In genomic region chr7:100494415-100494831, GRCm38 (mm10) we compare ENCODE assay signal across 8 mouse cellular contexts. TPM values are rescaled to one million over a fixed set of nuclear protein-coding genes. Genes with fewer than 3 reads are reported as not detected.
A peak's percentile ranks its signal among the peaks of the same experiment; 100 is the strongest.
DNase-seq lines count a peak whose midpoint lies in the region; ATAC-seq and TF ChIP-seq lines count a peak whose summit lies in the region.

No protein-coding gene starts in this region.

- H3K36me3 ChIP-seq in neural tube, embryonic 11.5 days (ENCODE audit: control insufficient read depth, insufficient read depth, low read length) = no peaks in the 10 kb centered on the region
- no peaks in the 10 kb centered on the region for H3K36me3 ChIP-seq in forebrain, postnatal 0 days (ENCODE audit: insufficient read depth)
- H3K36me3 ChIP-seq in liver, embryonic 15.5 days (replicated peaks) = peaks cover 55% of the 10 kb centered on the region
- H3K36me3 ChIP-seq in thymus, adult 2 months (ENCODE audit: control insufficient read depth, insufficient read depth, low read length) = peaks cover 35% of the 10 kb centered on the region

- peaks cover 20% of the 10 kb centered on the region for H3K4me1 ChIP-seq in neural tube, embryonic 11.5 days (ENCODE audit: control insufficient read depth, insufficient read depth, low read length)
- H3K4me1 ChIP-seq in forebrain, postnatal 0 days (ENCODE audit: insufficient read depth) = peaks cover 20% of the 10 kb centered on the region
- peaks cover 66% of the 10 kb centered on the region for H3K4me1 ChIP-seq in liver, embryonic 15.5 days (replicated peaks)
- H3K4me1 ChIP-seq in thymus, adult 2 months (replicated peaks; ENCODE audit: control insufficient read depth, insufficient read depth, low read length) = peaks cover 30% of the 10 kb centered on the region

- H3K27ac ChIP-seq in neural tube, embryonic 11.5 days (ENCODE audit: low read depth, low read length) = no peak overlapping the region
- no peak overlapping the region for H3K27ac ChIP-seq in forebrain, postnatal 0 days (ENCODE audit: low read depth, low read length)
- peak overlapping the region; percentile 93 for H3K27ac ChIP-seq in liver, embryonic 15.5 days (replicated peaks)
- H3K27ac ChIP-seq in thymus, adult 2 months (ENCODE audit: control insufficient read depth, insufficient read depth, low read length) = peak overlapping the region; percentile 92

- no peak for DNase-seq in neural tube, embryonic 11.5 days (ENCODE audit: low spot score)
- DNase-seq in neural tube, embryonic 10.5 days (ENCODE audit: extremely low spot score, low spot score) = no peak
- no peak for DNase-seq in forebrain, postnatal 0 days
- DNase-seq in thymus, adult 2 months = peak; percentile 40
- DNase-seq in urinary bladder, postnatal 36 days (ENCODE audit: low spot score in 2 of 2) = no peak
- no peak for DNase-seq in left cerebral cortex, adult 9 months (ENCODE audit: low spot score in 2 of 2)
- DNase-seq in Muller cell, postnatal 12 days (ENCODE audit: inconsistent ontology term) = no peak

- 82% methylated on average over 7 of the region's 7 CpGs for WGBS in neural tube, embryonic 11.5 days
- 90% methylated on average over 7 of the region's 7 CpGs for WGBS in forebrain, postnatal 0 days
- 40% methylated on average over 7 of the region's 7 CpGs for WGBS in liver, embryonic 15.5 days (ENCODE audit: insufficient replicate concordance)
- 13% methylated on average over 7 of the region's 7 CpGs for WGBS in thymus, adult 2 months

- H3K9me3 ChIP-seq in neural tube, embryonic 11.5 days (ENCODE audit: control insufficient read depth, low read length) = no peaks in the 10 kb centered on the region
- no peaks in the 10 kb centered on the region for H3K9me3 ChIP-seq in forebrain, postnatal 0 days (ENCODE audit: low read length)
- H3K9me3 ChIP-seq in liver, embryonic 15.5 days (replicated peaks) = no peaks in the 10 kb centered on the region

- no peak for TF ChIP-seq POLR2A in thymus, adult 2 months (IDR thresholded peaks at IDR 0.05; ENCODE audit: control insufficient read depth, extremely low read depth, insufficient read depth, low read length, poor library complexity)

- no peaks in the 10 kb centered on the region for H3K27me3 ChIP-seq in neural tube, embryonic 11.5 days (ENCODE audit: control insufficient read depth, insufficient read depth, low read length)
- no peaks in the 10 kb centered on the region for H3K27me3 ChIP-seq in forebrain, postnatal 0 days (ENCODE audit: insufficient read depth, low read length)
- H3K27me3 ChIP-seq in liver, embryonic 15.5 days = no peaks in the 10 kb centered on the region
- no peaks in the 10 kb centered on the region for H3K27me3 ChIP-seq in thymus, adult 2 months (ENCODE audit: control insufficient read depth, insufficient read depth, low read length)

- no peak overlapping the region for H3K9ac ChIP-seq in neural tube, embryonic 11.5 days (ENCODE audit: low read length)
- H3K9ac ChIP-seq in forebrain, postnatal 0 days = no peak overlapping the region
- H3K9ac ChIP-seq in liver, embryonic 15.5 days = peak overlapping the region; percentile 90

- TF ChIP-seq CTCF in forebrain, postnatal 0 days (IDR thresholded peaks at IDR 0.05; ENCODE audit: low read depth) = no peak
- TF ChIP-seq CTCF in thymus, adult 2 months (IDR thresholded peaks at IDR 0.05; ENCODE audit: borderline replicate concordance, control insufficient read depth, extremely low read depth, insufficient read depth, low read length, poor library complexity) = no peak

- no peak for ATAC-seq in neural tube, embryonic 11.5 days (ENCODE audit: insufficient read depth, low FRiP score, low TSS enrichment)
- no peak for ATAC-seq in forebrain, postnatal 0 days
- ATAC-seq in liver, embryonic 15.5 days (ENCODE audit: insufficient read depth) = no peak

- H3K4me3 ChIP-seq in neural tube, embryonic 11.5 days (ENCODE audit: low read depth, low read length) = peak overlapping the region; percentile 38
- H3K4me3 ChIP-seq in forebrain, postnatal 0 days (ENCODE audit: low read depth, low read length) = no peak overlapping the region
- peak overlapping the region; percentile 79 for H3K4me3 ChIP-seq in liver, embryonic 15.5 days (replicated peaks)
- H3K4me3 ChIP-seq in thymus, adult 2 months (ENCODE audit: control insufficient read depth, insufficient read depth, low read length) = peak overlapping the region; percentile 70

- H3K4me2 ChIP-seq in neural tube, embryonic 11.5 days (ENCODE audit: low read depth) = peak overlapping the region; percentile 90
- H3K4me2 ChIP-seq in forebrain, postnatal 0 days (ENCODE audit: low read depth) = peak overlapping the region; percentile 61; the same call in 1 of the 2 replicates
- peak overlapping the region; percentile 93 for H3K4me2 ChIP-seq in liver, embryonic 15.5 days

RNA-seq across cellular contexts. Expression of gene Ucp2, which starts 1.3 kb away (rescaled TPM):
- 88.8 and 95.4 TPM in 2 replicates for polyA plus RNA-seq in neural tube, embryonic 11.5 days (2014; fragmentation: Nextera tagmentation; extraction: Ambion mirVana)
- total RNA-seq in forebrain, postnatal 0 days (2014; rRNA removed) = 28.9 and 88.3 TPM in 2 replicates
- 83.6 and 106 TPM in 2 replicates for polyA plus RNA-seq in forebrain, postnatal 0 days (2015; fragmentation: Nextera tagmentation; extraction: Ambion mirVana)
- 734 and 787 TPM in 2 replicates for polyA plus RNA-seq in liver, embryonic 15.5 days (2015; fragmentation: Nextera tagmentation; extraction: Ambion mirVana)
- polyA plus RNA-seq in thymus, adult 2 months (2012; rRNA removed) = 1,120 and 1,396 TPM in 2 replicates

RNA-seq across cellular contexts. Expression of gene Dnajb13, which starts 20.3 kb away (rescaled TPM):
- 0.25 and 0.84 TPM in 2 replicates for polyA plus RNA-seq in neural tube, embryonic 11.5 days (2014; fragmentation: Nextera tagmentation; extraction: Ambion mirVana)
- 3.4 TPM in 2 replicates for total RNA-seq in forebrain, postnatal 0 days (2014; rRNA removed)
- 4.0 and 7.0 TPM in 2 replicates for polyA plus RNA-seq in forebrain, postnatal 0 days (2015; fragmentation: Nextera tagmentation; extraction: Ambion mirVana)
- polyA plus RNA-seq in liver, embryonic 15.5 days (2015; fragmentation: Nextera tagmentation; extraction: Ambion mirVana) = 2.9 and 3.8 TPM in 2 replicates
- 2.2 and 3.0 TPM in 2 replicates for polyA plus RNA-seq in thymus, adult 2 months (2012; rRNA removed)

RNA-seq across cellular contexts. Expression of gene Ucp3, which starts 21.6 kb away (rescaled TPM):
- not detected in 2 replicates for polyA plus RNA-seq in neural tube, embryonic 11.5 days (2014; fragmentation: Nextera tagmentation; extraction: Ambion mirVana)
- total RNA-seq in forebrain, postnatal 0 days (2014; rRNA removed) = 0.15 and 0.19 TPM in 2 replicates
- polyA plus RNA-seq in forebrain, postnatal 0 days (2015; fragmentation: Nextera tagmentation; extraction: Ambion mirVana) = not detected in 2 replicates
- 0.06 TPM in 1 of 2 replicates, not detected in the other for polyA plus RNA-seq in liver, embryonic 15.5 days (2015; fragmentation: Nextera tagmentation; extraction: Ambion mirVana)
- polyA plus RNA-seq in thymus, adult 2 months (2012; rRNA removed) = 6.0 and 7.0 TPM in 2 replicates

RNA-seq across cellular contexts. Expression of gene Coa4, which starts 42.4 kb away (rescaled TPM):
- 18.9 and 20.0 TPM in 2 replicates for polyA plus RNA-seq in neural tube, embryonic 11.5 days (2014; fragmentation: Nextera tagmentation; extraction: Ambion mirVana)
- total RNA-seq in forebrain, postnatal 0 days (2014; rRNA removed) = 4.8 and 10.3 TPM in 2 replicates
- polyA plus RNA-seq in forebrain, postnatal 0 days (2015; fragmentation: Nextera tagmentation; extraction: Ambion mirVana) = 3.5 and 5.7 TPM in 2 replicates
- polyA plus RNA-seq in liver, embryonic 15.5 days (2015; fragmentation: Nextera tagmentation; extraction: Ambion mirVana) = 11.5 and 12.3 TPM in 2 replicates
- 9.1 and 10.1 TPM in 2 replicates for polyA plus RNA-seq in thymus, adult 2 months (2012; rRNA removed)

Comparison
In these comparisons a context has a peak if more than half of its experiments do, and no peak if none do; other contexts are left out.
1. H3K27ac ChIP-seq: peak in liver, embryonic 15.5 days (single experiment) and thymus, adult 2 months (single experiment); none in neural tube, embryonic 11.5 days (single experiment) and forebrain, postnatal 0 days (single experiment).
2. Peak in every context shown above with its lines, with median percentiles within 50 percentile points of each other: H3K4me2 ChIP-seq.